1 mouse cellular context compared by ENCODE assay signal in the genomic region with DNA sequence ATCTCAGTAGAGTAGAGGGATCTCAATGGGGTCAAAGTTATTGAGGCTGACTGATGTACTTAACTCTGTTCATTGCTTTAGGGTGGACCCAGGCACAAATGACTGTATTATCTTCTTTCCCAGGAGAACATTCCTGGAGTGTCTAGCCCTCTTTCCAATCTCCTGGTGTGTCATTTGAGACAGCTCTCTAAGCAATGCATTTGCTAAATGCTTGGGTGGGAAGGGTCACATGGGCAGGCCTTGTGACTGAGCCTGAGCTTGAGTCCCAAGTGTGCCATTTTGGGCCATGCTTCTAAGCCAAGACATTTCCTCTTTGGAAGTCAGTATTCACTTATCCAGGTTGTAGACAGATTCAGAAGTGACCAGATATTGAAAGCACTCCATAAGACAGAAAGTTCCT.
TF ChIP-seq lines count a peak whose summit lies in the region.

No protein-coding gene starts in this region.

TF ChIP-seq in CH12.LX, 34 proteins besides CTCF, POLR2A, EP300 and RAD21:
- TF ChIP-seq RCOR1 (conservative IDR thresholded peaks at IDR 0.05; ENCODE audit: low read depth, low read length) (no peak), ZNF384 (IDR thresholded peaks at IDR 0.05; ENCODE audit: low read depth, low read length) (no peak), ELF1 (IDR thresholded peaks at IDR 0.05; ENCODE audit: low read depth, low read length) (no peak), ZMIZ1 (IDR thresholded peaks at IDR 0.05; ENCODE audit: low read depth, low read length) (no peak), MYC (IDR thresholded peaks at IDR 0.05; ENCODE audit: low read depth, low read length) (no peak), TBP (conservative IDR thresholded peaks at IDR 0.05; ENCODE audit: low read depth, low read length) (no peak; the same call in 1 of the 2 replicates), GABPA (IDR thresholded peaks at IDR 0.05; ENCODE audit: insufficient replicate concordance, low read depth, low read length) (no peak), POLR2AphosphoS2 (IDR thresholded peaks at IDR 0.05; ENCODE audit: low read depth, low read length) (no peak), PAX5 (IDR thresholded peaks at IDR 0.05; ENCODE audit: low read length) (no peak), CHD2 (IDR thresholded peaks at IDR 0.05; ENCODE audit: low read length) (no peak), JUN (IDR thresholded peaks at IDR 0.05; ENCODE audit: insufficient read depth, low read depth, low read length) (no peak), HCFC1 (IDR thresholded peaks at IDR 0.05; ENCODE audit: low read depth, low read length) (no peak), BHLHE40 (IDR thresholded peaks at IDR 0.05; ENCODE audit: low read depth, low read length) (no peak), MAZ (IDR thresholded peaks at IDR 0.05; ENCODE audit: low read depth, low read length) (no peak), SIN3A (IDR thresholded peaks at IDR 0.05; ENCODE audit: low read length) (no peak), USF1 (IDR thresholded peaks at IDR 0.05; ENCODE audit: low read depth, low read length) (no peak), SMC3 (IDR thresholded peaks at IDR 0.05; ENCODE audit: low read depth, low read length) (no peak), E2F4 (IDR thresholded peaks at IDR 0.05; ENCODE audit: insufficient replicate concordance, low read depth, low read length) (no peak), ETS1 (conservative IDR thresholded peaks at IDR 0.05; ENCODE audit: low read depth, low read length) (no peak), IRF4 (IDR thresholded peaks at IDR 0.05; ENCODE audit: low read depth, low read length) (no peak)
